Mouse (Mus musculus) splenic B cell, adult 2 months (primary cell): ENCODE measurements around the gene Ckap2.
A peak's percentile ranks its signal among the peaks of the same experiment; 100 is the strongest.

Source experiments
- DNase-seq: peaks from one replicate; pipeline ENCODE4 v3.0.0-alpha.2; 2011; ENCODE audit warnings: low read depth, low spot score
- H3K27me3 ChIP-seq: 2 replicates; pipeline ENCODE4 v1.6.1; 2012; ENCODE audit warnings: mild to moderate bottlenecking, low read length, moderate library complexity, mixed read lengths; ENCODE audit not compliant: control insufficient read depth, poor library complexity, insufficient read depth, severe bottlenecking
- H3K36me3 ChIP-seq: 2 replicates; pipeline ENCODE4 v1.6.1; 2012; ENCODE audit warnings: mild to moderate bottlenecking, low read length, moderate library complexity, mixed read lengths; ENCODE audit not compliant: control insufficient read depth, poor library complexity, insufficient read depth, severe bottlenecking

The Ckap2 gene

GRCm38 (mm10) chr8:22134078-22134749 lies 51.4 kb downstream of the Ckap2 start:
- no peaks in the 10 kb centered on the region for H3K27me3 ChIP-seq
- DNase-seq, result no peak
- H3K36me3 ChIP-seq, result no peaks in the 10 kb centered on the region

DNA sequence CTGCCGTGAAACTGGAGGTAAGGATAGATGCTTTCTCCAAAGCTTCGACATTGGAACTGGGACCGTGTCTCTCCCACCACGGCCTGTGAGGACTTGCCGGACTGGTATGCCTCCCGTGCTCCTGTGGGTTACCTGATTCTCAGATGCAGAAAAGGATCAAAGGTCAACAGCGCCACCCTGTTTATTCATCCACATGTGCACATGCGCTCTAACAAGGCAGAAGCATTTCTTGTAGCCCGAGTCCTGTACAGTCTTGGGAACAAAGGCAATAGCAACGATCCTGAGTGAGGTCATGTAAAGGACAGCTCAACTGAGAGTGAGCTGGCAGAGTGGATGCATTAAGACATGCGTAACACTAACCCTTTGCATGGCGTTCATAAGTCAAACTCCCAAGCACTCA lies 53.6 kb downstream of the Ckap2 start:
- DNase-seq, result no peak
- H3K27me3 ChIP-seq, result no peaks in the 10 kb centered on the region

GRCm38 (mm10) chr8:22124220-22125152 lies 61.1 kb downstream of the Ckap2 start, which contains the start of gene Nek5:
Gene Nek5, minus strand, starts transcription at chr8:22125053.
- peak; percentile 76 for DNase-seq
- H3K36me3 ChIP-seq, result no peaks in the 10 kb centered on the region; the same call in 1 of the 2 replicates

More for the DNA sequence above, 53.6 kb downstream of the Ckap2 start:
- H3K36me3 ChIP-seq, result no peaks in the 10 kb centered on the region; the same call in 1 of the 2 replicates

More at GRCm38 (mm10) chr8:22124220-22125152, 61.1 kb downstream of the Ckap2 start, which contains the start of gene Nek5:
- H3K27me3 ChIP-seq, result no peaks in the 10 kb centered on the region
